Mouse (Mus musculus) intestine, embryonic 14.5 days (tissue): ENCODE data around the gene Stoml2. TPM values are rescaled to one million over a fixed set of nuclear protein-coding genes. Genes with fewer than 3 reads are reported as not detected.

ENCODE experiments used
- ATAC-seq: fragments of 200-750 bp; cut with Nextera tagmentation; replicated peaks from 2 replicates; pipeline ENCODE4 v1.8.0; 2017; ENCODE audit warnings: low read depth, moderate number of reproducible peaks, moderate TSS enrichment, moderate library complexity; ENCODE audit not compliant: low FRiP score, low TSS enrichment
- DNase-seq: peaks from one replicate; pipeline ENCODE4 v3.0.0-alpha.2; 2018; ENCODE audit warnings: low spot score
- H3K27ac ChIP-seq: fragments of 300-500 bp; sonication (generic); 2 replicates; pipeline ENCODE4 v1.5.1; 2014; ENCODE audit warnings: low read depth, mild to moderate bottlenecking, control low read depth
- H3K27me3 ChIP-seq: fragments of 300-500 bp; sonication (generic); replicated peaks from 2 replicates; pipeline ENCODE4 v1.6.1; 2014; ENCODE audit warnings: low read length, control low read depth; ENCODE audit not compliant: control insufficient read depth, insufficient read depth
- H3K36me3 ChIP-seq: fragments of 300-500 bp; sonication (generic); 2 replicates; pipeline ENCODE4 v1.6.1; 2014; ENCODE audit warnings: low read length, control low read depth; ENCODE audit not compliant: control insufficient read depth, insufficient read depth
- H3K4me1 ChIP-seq: fragments of 300-500 bp; sonication (generic); replicated peaks from 2 replicates; pipeline ENCODE4 v1.6.1; 2014; ENCODE audit warnings: low read length, control low read depth, mixed read lengths; ENCODE audit not compliant: control insufficient read depth, insufficient read depth
- H3K4me2 ChIP-seq: fragments of 300-500 bp; sonication (generic); 2 replicates; pipeline ENCODE4 v1.6.1; 2014; ENCODE audit warnings: low read length
- H3K4me3 ChIP-seq: fragments of 300-500 bp; sonication (generic); 2 replicates; pipeline ENCODE4 v1.5.1; 2014; ENCODE audit warnings: low read depth, low read length, control low read depth, mixed read lengths
- H3K9ac ChIP-seq: fragments of 300-500 bp; sonication (generic); 2 replicates; pipeline ENCODE4 v1.6.1; 2014; ENCODE audit warnings: mild to moderate bottlenecking, low read length
- H3K9me3 ChIP-seq: fragments of 300-500 bp; sonication (generic); 2 replicates; pipeline ENCODE4 v1.6.1; 2016; ENCODE audit warnings: low read length, control low read depth; ENCODE audit not compliant: control insufficient read depth
- WGBS: fragments of 180-500 bp; shearing (Covaris S2); extraction: QIAGEN DNeasy Blood & Tissue Kit; methylation state at CpG from one replicate; pipeline ENCODE4 v1.1.7; 2014; 5-methylcytosine and 5-hydroxymethylcytosine counted together
- polyA plus RNA-seq: library from polyadenylated mRNA; unstranded; fragments of >200 nt; fragmentation: Nextera tagmentation; extraction: Ambion mirVana; gene quantifications from 2 replicates; pipeline ENCODE4 v1.2.1, GENCODE M21; 2014

Gene Stoml2
- polyA plus RNA-seq, 1 experiment from 2014 or later = 332 TPM

- no peak for ATAC-seq
- no peak overlapping the region for H3K4me3 ChIP-seq
- no peaks in the 10 kb centered on the region for H3K27me3 ChIP-seq
- H3K4me1 ChIP-seq = peaks cover 23% of the 10 kb centered on the region
- H3K27ac ChIP-seq = no peak overlapping the region
- DNase-seq = no peak
- no peaks in the 10 kb centered on the region for H3K9me3 ChIP-seq
- H3K4me2 ChIP-seq = no peak overlapping the region
- H3K36me3 ChIP-seq = 0 out of 2 replicates have a peak, but pooled peaks cover 7% of the 10 kb centered on the region
- no peak overlapping the region for H3K9ac ChIP-seq
- 70% methylated on average over 9 of the region's 9 CpGs for WGBS
Measured at GRCm38 (mm10) chr4:43040881-43041547, 9.5 kb upstream of the Stoml2 start.

GRCm38 (mm10) chr4:43040114-43040572 is 8.6 kb upstream of the Stoml2 start:
- H3K27me3 ChIP-seq = no peaks in the 10 kb centered on the region
- DNase-seq (peak; percentile 92), ATAC-seq (peak; percentile 98)
- 0% methylated on average over 23 of the region's 25 CpGs for WGBS
- H3K27ac ChIP-seq = no peak overlapping the region; the same call in 1 of the 2 replicates
- H3K36me3 ChIP-seq = 0 out of 2 replicates have a peak, but pooled peaks cover 11% of the 10 kb centered on the region
- H3K9ac ChIP-seq = peak overlapping the region; percentile 58
- no peaks in the 10 kb centered on the region for H3K9me3 ChIP-seq
- peaks cover 23% of the 10 kb centered on the region for H3K4me1 ChIP-seq
- peak overlapping the region; percentile 64 for H3K4me3 ChIP-seq
- peak overlapping the region; percentile 74 for H3K4me2 ChIP-seq

- DNase-seq (peak; percentile 57), ATAC-seq (no peak; the same call in 1 of the 2 replicates)
- Histone ChIP-seq H3K4me1 (peaks cover 18% of the 10 kb centered on the region), H3K27ac (no peak overlapping the region; the same call in 1 of the 2 replicates), H3K9me3 (no peaks in the 10 kb centered on the region), H3K4me2 (peak overlapping the region; percentile 74), H3K36me3 (0 out of 2 replicates have a peak, but pooled peaks cover 15% of the 10 kb centered on the region), H3K27me3 (no peaks in the 10 kb centered on the region), H3K9ac (peak overlapping the region; percentile 58), H3K4me3 (peak overlapping the region; percentile 64)
- 4% methylated on average over 11 of the region's 11 CpGs for WGBS
Measured at GRCm38 (mm10) chr4:43039609-43040008, 8.1 kb upstream of the Stoml2 start.

GRCm38 (mm10) chr4:43038567-43039495 is 7.3 kb upstream of the Stoml2 start:
- WGBS = 46% methylated on average over 15 of the region's 15 CpGs
- no peaks in the 10 kb centered on the region for H3K9me3 ChIP-seq
- DNase-seq = no peak
- ATAC-seq = no peak
- no peak overlapping the region for H3K27ac ChIP-seq
- peak overlapping the region; percentile 64 for H3K4me3 ChIP-seq
- H3K36me3 ChIP-seq = peaks cover 22% of the 10 kb centered on the region
- peak overlapping the region; percentile 74 for H3K4me2 ChIP-seq
- no peaks in the 10 kb centered on the region for H3K27me3 ChIP-seq
- H3K9ac ChIP-seq = peak overlapping the region; percentile 58
- H3K4me1 ChIP-seq = peaks cover 10% of the 10 kb centered on the region

GRCm38 (mm10) chr4:43037860-43038566 is 6.5 kb upstream of the Stoml2 start:
- no peak overlapping the region for H3K27ac ChIP-seq

GRCm38 (mm10) chr4:43036356-43036755 is 4.8 kb upstream of the Stoml2 start:
- peaks cover 31% of the 10 kb centered on the region for H3K36me3 ChIP-seq
- no peak for DNase-seq
- H3K4me2 ChIP-seq = no peak overlapping the region
- H3K9me3 ChIP-seq = no peaks in the 10 kb centered on the region
- 80% methylated on average over 10 of the region's 10 CpGs for WGBS
- no peak for ATAC-seq
- no peaks in the 10 kb centered on the region for H3K27me3 ChIP-seq
- H3K4me3 ChIP-seq = no peak overlapping the region
- H3K9ac ChIP-seq = no peak overlapping the region
- no peak overlapping the region for H3K27ac ChIP-seq
- peaks cover 10% of the 10 kb centered on the region for H3K4me1 ChIP-seq

More at GRCm38 (mm10) chr4:43037860-43038566, 6.5 kb upstream of the Stoml2 start:
- 77% methylated on average over 4 of the region's 4 CpGs for WGBS
- Histone ChIP-seq H3K4me3 (no peak overlapping the region), H3K9me3 (no peaks in the 10 kb centered on the region), H3K36me3 (peaks cover 31% of the 10 kb centered on the region), H3K27me3 (no peaks in the 10 kb centered on the region), H3K4me2 (no peak overlapping the region), H3K9ac (no peak overlapping the region), H3K4me1 (peaks cover 6% of the 10 kb centered on the region)
- DNase-seq (no peak), ATAC-seq (no peak)

- Histone ChIP-seq H3K4me1 (peaks cover 10% of the 10 kb centered on the region), H3K4me3 (no peak overlapping the region), H3K4me2 (no peak overlapping the region), H3K27ac (no peak overlapping the region), H3K9me3 (no peaks in the 10 kb centered on the region), H3K27me3 (no peaks in the 10 kb centered on the region), H3K36me3 (peaks cover 31% of the 10 kb centered on the region), H3K9ac (no peak overlapping the region)
- ATAC-seq = no peak
- WGBS = 85% methylated on average over 6 of the region's 6 CpGs
- DNase-seq = no peak
Measured at GRCm38 (mm10) chr4:43035851-43036250, 4.3 kb upstream of the Stoml2 start.

- Histone ChIP-seq H3K4me1 (peaks cover 9% of the 10 kb centered on the region; the same call in 1 of the 2 replicates), H3K4me2 (no peak overlapping the region), H3K36me3 (peaks cover 45% of the 10 kb centered on the region), H3K27me3 (no peaks in the 10 kb centered on the region), H3K4me3 (no peak overlapping the region), H3K9me3 (no peaks in the 10 kb centered on the region), H3K27ac (no peak overlapping the region), H3K9ac (no peak overlapping the region)
- DNase-seq (no peak), ATAC-seq (no peak)
- 82% methylated on average over 14 of the region's 14 CpGs for WGBS
Measured at GRCm38 (mm10) chr4:43033481-43033880, 2.0 kb upstream of the Stoml2 start.
